Mouse (Mus musculus): ENCODE measurements around the gene Tmem179. TPM values are rescaled to one million over a fixed set of nuclear protein-coding genes. Genes with fewer than 3 reads are reported as not detected.

The Tmem179 gene
- polyA plus RNA-seq (2016; fragmentation: Nextera tagmentation; extraction: Ambion mirVana), result 2.8 and 4.9 TPM in 2 replicates

- peaks cover 29% of the 10 kb centered on the region for H3K4me1 ChIP-seq
- H3K36me3 ChIP-seq, result no peaks in the 10 kb centered on the region
- H3K27ac ChIP-seq (replicated peaks), result no peak within 1 kb of the TSS
- DNase-seq (ENCODE audit: low spot score), result peak; percentile 64
- no peaks in the 10 kb centered on the region for H3K9me3 ChIP-seq (replicated peaks)
- peaks cover 19% of the 10 kb centered on the region for H3K27me3 ChIP-seq (ENCODE audit: low read depth, poor library complexity, severe bottlenecking)
- no peak within 1 kb of the TSS for H3K4me3 ChIP-seq
- 14% methylated on average over 14 of the region's 14 CpGs for whole genome bisulfite sequencing
Measured at GRCm38 (mm10) chr12:112516697-112517337, at the start of gene Tmem179. Gene Tmem179 (minus strand): TSS chr12:112516747.

- no peak for DNase-seq (ENCODE audit: low spot score)
- Histone ChIP-seq H3K36me3 (no peaks in the 10 kb centered on the region), H3K27ac (replicated peaks) (no peak overlapping the region), H3K4me3 (no peak overlapping the region), H3K4me1 (peaks cover 27% of the 10 kb centered on the region), H3K9me3 (replicated peaks) (no peaks in the 10 kb centered on the region), H3K27me3 (ENCODE audit: low read depth, poor library complexity, severe bottlenecking) (peaks cover 3% of the 10 kb centered on the region)
- WGBS, result 90% methylated on average over 6 of the region's 6 CpGs
Measured at GRCm38 (mm10) chr12:112563011-112563410, 46.5 kb upstream of the Tmem179 start.

GRCm38 (mm10) chr12:112562462-112562861 is 45.9 kb upstream of the Tmem179 start:
- peaks cover 3% of the 10 kb centered on the region for H3K27me3 ChIP-seq (ENCODE audit: low read depth, poor library complexity, severe bottlenecking)
- H3K4me3 ChIP-seq, result no peak overlapping the region
- 84% methylated on average over 5 of the region's 5 CpGs for WGBS
- no peak for DNase-seq (ENCODE audit: low spot score)
- no peaks in the 10 kb centered on the region for H3K9me3 ChIP-seq (replicated peaks)
- no peak overlapping the region for H3K27ac ChIP-seq (replicated peaks)
- peaks cover 27% of the 10 kb centered on the region for H3K4me1 ChIP-seq
- H3K36me3 ChIP-seq, result no peaks in the 10 kb centered on the region

- WGBS, result 69% methylated on average over 3 of the region's 3 CpGs
- no peak overlapping the region for H3K4me3 ChIP-seq
- H3K4me1 ChIP-seq, result peaks cover 31% of the 10 kb centered on the region
- H3K27me3 ChIP-seq (ENCODE audit: low read depth, poor library complexity, severe bottlenecking), result peaks cover 3% of the 10 kb centered on the region
- H3K9me3 ChIP-seq (replicated peaks), result no peaks in the 10 kb centered on the region
- no peaks in the 10 kb centered on the region for H3K36me3 ChIP-seq
- DNase-seq (ENCODE audit: low spot score), result no peak
- H3K27ac ChIP-seq (replicated peaks), result no peak overlapping the region
Measured at GRCm38 (mm10) chr12:112561163-112561562, 44.6 kb upstream of the Tmem179 start.

GRCm38 (mm10) chr12:112560176-112560797 is 43.7 kb upstream of the Tmem179 start:
- no peaks in the 10 kb centered on the region for H3K36me3 ChIP-seq
- H3K27me3 ChIP-seq (ENCODE audit: low read depth, poor library complexity, severe bottlenecking), result peaks cover 3% of the 10 kb centered on the region
- H3K9me3 ChIP-seq (replicated peaks), result no peaks in the 10 kb centered on the region
- H3K27ac ChIP-seq (replicated peaks), result no peak overlapping the region
- no peak for DNase-seq (ENCODE audit: low spot score)
- WGBS, result 67% methylated on average over 4 of the region's 5 CpGs
- H3K4me1 ChIP-seq, result peaks cover 26% of the 10 kb centered on the region
- no peak overlapping the region for H3K4me3 ChIP-seq

- no peak for DNase-seq (ENCODE audit: low spot score)
- Histone ChIP-seq H3K27ac (replicated peaks) (peak overlapping the region; percentile 50; the same call in 1 of the 2 replicates), H3K36me3 (no peaks in the 10 kb centered on the region), H3K9me3 (replicated peaks) (no peaks in the 10 kb centered on the region), H3K4me3 (no peak overlapping the region), H3K4me1 (peaks cover 20% of the 10 kb centered on the region), H3K27me3 (ENCODE audit: low read depth, poor library complexity, severe bottlenecking) (peaks cover 3% of the 10 kb centered on the region)
- 75% methylated on average over 6 of the region's 6 CpGs for WGBS
Measured at GRCm38 (mm10) chr12:112559671-112560070, 43.1 kb upstream of the Tmem179 start.

GRCm38 (mm10) chr12:112559231-112559630 is 42.7 kb upstream of the Tmem179 start:
- Histone ChIP-seq H3K4me3 (no peak overlapping the region), H3K4me1 (peaks cover 16% of the 10 kb centered on the region), H3K36me3 (no peaks in the 10 kb centered on the region), H3K27ac (replicated peaks) (peak overlapping the region; percentile 50; the same call in 1 of the 2 replicates), H3K9me3 (replicated peaks) (no peaks in the 10 kb centered on the region), H3K27me3 (ENCODE audit: low read depth, poor library complexity, severe bottlenecking) (peaks cover 3% of the 10 kb centered on the region)
- WGBS, result 46% methylated on average over 3 of the region's 3 CpGs
- DNase-seq (ENCODE audit: low spot score), result no peak

- H3K4me3 ChIP-seq, result no peak overlapping the region
- peaks cover 15% of the 10 kb centered on the region for H3K27me3 ChIP-seq (ENCODE audit: low read depth, poor library complexity, severe bottlenecking)
- H3K27ac ChIP-seq (replicated peaks), result no peak overlapping the region
- no peaks in the 10 kb centered on the region for H3K9me3 ChIP-seq (replicated peaks)
- no peak for DNase-seq (ENCODE audit: low spot score)
- no peaks in the 10 kb centered on the region for H3K36me3 ChIP-seq
- H3K4me1 ChIP-seq, result peaks cover 25% of the 10 kb centered on the region
- 85% methylated on average over 5 of the region's 5 CpGs for WGBS
Measured at GRCm38 (mm10) chr12:112557219-112557618, 40.7 kb upstream of the Tmem179 start.

- H3K4me1 ChIP-seq, result peaks cover 31% of the 10 kb centered on the region
- no peak for DNase-seq (ENCODE audit: low spot score)
- no peaks in the 10 kb centered on the region for H3K9me3 ChIP-seq (replicated peaks)
- no peak overlapping the region for H3K4me3 ChIP-seq
- H3K27me3 ChIP-seq (ENCODE audit: low read depth, poor library complexity, severe bottlenecking), result peaks cover 15% of the 10 kb centered on the region
- H3K36me3 ChIP-seq, result no peaks in the 10 kb centered on the region
- 75% methylated on average over 9 of the region's 9 CpGs for WGBS
- H3K27ac ChIP-seq (replicated peaks), result no peak overlapping the region; the same call in 1 of the 2 replicates
Measured at GRCm38 (mm10) chr12:112556531-112557060, 40.0 kb upstream of the Tmem179 start.

- no peaks in the 10 kb centered on the region for H3K9me3 ChIP-seq (replicated peaks)
- H3K27ac ChIP-seq (replicated peaks), result no peak overlapping the region
- H3K27me3 ChIP-seq (ENCODE audit: low read depth, poor library complexity, severe bottlenecking), result peaks cover 12% of the 10 kb centered on the region
- peaks cover 40% of the 10 kb centered on the region for H3K4me1 ChIP-seq
- no peak for DNase-seq (ENCODE audit: low spot score)
- H3K4me3 ChIP-seq, result no peak overlapping the region
- no peaks in the 10 kb centered on the region for H3K36me3 ChIP-seq
- 52% methylated on average over 12 of the region's 12 CpGs for WGBS
Measured at GRCm38 (mm10) chr12:112554900-112555299, 38.4 kb upstream of the Tmem179 start.

- H3K36me3 ChIP-seq, result no peaks in the 10 kb centered on the region
- no peak overlapping the region for H3K4me3 ChIP-seq
- no peak for DNase-seq (ENCODE audit: low spot score)
- peaks cover 35% of the 10 kb centered on the region for H3K4me1 ChIP-seq
- H3K27ac ChIP-seq (replicated peaks), result peak overlapping the region; percentile 81
- H3K9me3 ChIP-seq (replicated peaks), result no peaks in the 10 kb centered on the region
- WGBS, result 67% methylated on average over 5 of the region's 5 CpGs
- H3K27me3 ChIP-seq (ENCODE audit: low read depth, poor library complexity, severe bottlenecking), result peaks cover 12% of the 10 kb centered on the region
Measured at GRCm38 (mm10) chr12:112552520-112552919, 36.0 kb upstream of the Tmem179 start.

- Histone ChIP-seq H3K4me3 (no peak overlapping the region; the same call in 1 of the 2 replicates), H3K36me3 (no peaks in the 10 kb centered on the region), H3K9me3 (replicated peaks) (no peaks in the 10 kb centered on the region), H3K27me3 (ENCODE audit: low read depth, poor library complexity, severe bottlenecking) (peaks cover 12% of the 10 kb centered on the region), H3K4me1 (peaks cover 35% of the 10 kb centered on the region), H3K27ac (replicated peaks) (peak overlapping the region; percentile 81)
- peak; percentile 92 for DNase-seq (ENCODE audit: low spot score)
- 7% methylated on average over 13 of the region's 13 CpGs for WGBS
Measured at GRCm38 (mm10) chr12:112551861-112552375, 35.4 kb upstream of the Tmem179 start.

- Histone ChIP-seq H3K27ac (replicated peaks) (no peak overlapping the region), H3K4me3 (no peak overlapping the region), H3K9me3 (replicated peaks) (no peaks in the 10 kb centered on the region), H3K36me3 (no peaks in the 10 kb centered on the region), H3K27me3 (ENCODE audit: low read depth, poor library complexity, severe bottlenecking) (peaks cover 15% of the 10 kb centered on the region), H3K4me1 (peaks cover 53% of the 10 kb centered on the region)
- 94% methylated on average over 1 of the region's 1 CpGs for WGBS
- DNase-seq (ENCODE audit: low spot score), result no peak
Measured at GRCm38 (mm10) chr12:112549287-112549686, 32.7 kb upstream of the Tmem179 start.

All from midbrain, embryonic 10.5 days (tissue).